Mouse (Mus musculus): ENCODE data around the gene Syne1.

DNA sequence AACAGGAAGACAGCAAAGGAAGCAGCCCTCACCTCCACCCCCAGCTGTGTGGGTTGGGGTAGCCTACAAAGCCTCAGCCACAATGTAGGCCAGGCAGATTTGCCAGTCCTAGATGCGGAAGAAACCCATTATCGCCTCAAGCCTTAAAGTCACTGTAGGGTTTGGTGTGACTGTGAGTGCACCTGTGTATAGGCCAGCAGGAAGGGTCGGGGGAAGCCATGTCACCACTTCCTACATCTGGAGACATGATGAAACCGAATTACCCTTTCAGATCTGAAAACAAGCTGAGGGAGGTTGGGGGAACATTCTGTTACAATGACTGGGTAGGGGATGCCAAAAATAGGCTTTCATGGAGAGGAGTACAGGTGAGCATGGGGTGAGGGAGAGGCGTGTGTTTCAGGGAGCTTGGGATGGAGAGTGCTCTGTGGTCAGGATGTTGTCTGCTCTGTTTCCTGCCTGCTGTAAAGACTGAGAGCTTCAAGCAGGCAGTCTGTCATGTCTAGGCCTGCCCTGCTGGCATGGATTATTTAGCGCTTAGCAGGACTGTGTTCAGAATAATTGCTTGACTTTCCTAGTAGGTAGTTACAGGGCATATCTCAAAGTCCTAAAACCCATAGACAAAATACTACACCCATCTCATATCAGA lies 167.0 kb downstream of the Syne1 start:
- TF ChIP-seq CHD2 (IDR thresholded peaks at IDR 0.05; ENCODE audit: low read depth, low read length) (no peak), ZNF384 (IDR thresholded peaks at IDR 0.05; ENCODE audit: low read depth, low read length) (no peak)
